Mouse (Mus musculus) hindbrain, embryonic 14.5 days (tissue): Measurements from ENCODE around the gene Vps52. TPM values are rescaled to one million over a fixed set of nuclear protein-coding genes. Genes with fewer than 3 reads are reported as not detected.

Source experiments
- ATAC-seq: fragments of 200-750 bp; cut with Nextera tagmentation; 2 replicates; pipeline ENCODE4 v1.8.0; 2017; ENCODE audit warnings: moderate number of reproducible peaks, mild to moderate bottlenecking, moderate TSS enrichment, moderate library complexity; ENCODE audit not compliant: low FRiP score
- DNase-seq: peaks from one replicate; pipeline ENCODE4 v3.0.0-alpha.2; 2015; ENCODE audit warnings: low spot score
- H3K27ac ChIP-seq: fragments of 300-500 bp; sonication (generic); 2 replicates; pipeline ENCODE4 v1.5.1; 2014; ENCODE audit warnings: mild to moderate bottlenecking, moderate library complexity
- H3K27me3 ChIP-seq: fragments of 300-500 bp; sonication (generic); 2 replicates; pipeline ENCODE4 v1.6.1; 2014; ENCODE audit warnings: mild to moderate bottlenecking, low read length, mixed read lengths; ENCODE audit not compliant: control insufficient read depth, insufficient read depth
- H3K36me3 ChIP-seq: fragments of 300-500 bp; sonication (generic); replicated peaks from 2 replicates; pipeline ENCODE4 v1.6.1; 2014; ENCODE audit not compliant: control insufficient read depth, insufficient read depth
- H3K4me1 ChIP-seq: fragments of 300-500 bp; sonication (generic); replicated peaks from 2 replicates; pipeline ENCODE4 v1.6.1; 2014; ENCODE audit warnings: antibody characterized with exemption, low read length, mixed read lengths; ENCODE audit not compliant: control insufficient read depth, insufficient read depth
- H3K4me2 ChIP-seq: fragments of 300-500 bp; sonication (generic); replicated peaks from 2 replicates; pipeline ENCODE4 v1.6.1; 2014; ENCODE audit warnings: mild to moderate bottlenecking, moderate library complexity
- H3K4me3 ChIP-seq: fragments of 300-500 bp; sonication (generic); replicated peaks from 2 replicates; pipeline ENCODE4 v1.5.1; 2014; ENCODE audit warnings: mild to moderate bottlenecking, low read length
- H3K9ac ChIP-seq: fragments of 300-500 bp; sonication (generic); 2 replicates; pipeline ENCODE4 v1.6.1; 2014
- H3K9me3 ChIP-seq: fragments of 300-500 bp; sonication (generic); 2 replicates; pipeline ENCODE4 v1.6.1; 2016; ENCODE audit warnings: low read length; ENCODE audit not compliant: control insufficient read depth
- WGBS: fragments of 180-500 bp; shearing (Covaris S2); extraction: QIAGEN DNeasy Blood & Tissue Kit; methylation state at CpG from one replicate; pipeline ENCODE4 v1.1.7; 2014; 5-methylcytosine and 5-hydroxymethylcytosine counted together
- polyA plus RNA-seq: library from polyadenylated mRNA; unstranded; fragments of >200 nt; fragmentation: Nextera tagmentation; extraction: Ambion mirVana; gene quantifications from 2 replicates; pipeline ENCODE4 v1.2.1, GENCODE M21; 2014

Vps52 gene
- polyA plus RNA-seq, 1 experiment from 2014 or later, result 56.0 TPM

GRCm38 (mm10) chr17:33929371-33930279, 26.0 kb upstream of the Vps52 start, which contains the start of gene Rgl2:
Gene Rgl2 (plus strand): TSS chr17:33929543.
- Histone ChIP-seq H3K36me3 (peaks cover 33% of the 10 kb centered on the region), H3K4me1 (peaks cover 20% of the 10 kb centered on the region), H3K4me2 (peak within 1 kb of the TSS; percentile 98), H3K9me3 (no peaks in the 10 kb centered on the region), H3K27me3 (no peaks in the 10 kb centered on the region), H3K4me3 (peak within 1 kb of the TSS; percentile 73), H3K27ac (peak within 1 kb of the TSS; percentile 97), H3K9ac (peak within 1 kb of the TSS; percentile 88)
- DNase-seq (peak; percentile 96), ATAC-seq (peak; percentile 87)
- under 1% methylated on average over 70 of the region's 80 CpGs for WGBS

- peak overlapping the region; percentile 97 for H3K27ac ChIP-seq
- peak overlapping the region; percentile 73 for H3K4me3 ChIP-seq
- H3K36me3 ChIP-seq, result peaks cover 39% of the 10 kb centered on the region
- H3K9ac ChIP-seq, result peak overlapping the region; percentile 88
- ATAC-seq, result no peak
- peak overlapping the region; percentile 98 for H3K4me2 ChIP-seq
- under 1% methylated on average over 43 of the region's 45 CpGs for WGBS
- H3K9me3 ChIP-seq, result no peaks in the 10 kb centered on the region
- no peaks in the 10 kb centered on the region for H3K27me3 ChIP-seq
- peaks cover 20% of the 10 kb centered on the region for H3K4me1 ChIP-seq
- no peak for DNase-seq
Observed at GRCm38 (mm10) chr17:33930280-33931158, 25.1 kb upstream of the Vps52 start.

DNA sequence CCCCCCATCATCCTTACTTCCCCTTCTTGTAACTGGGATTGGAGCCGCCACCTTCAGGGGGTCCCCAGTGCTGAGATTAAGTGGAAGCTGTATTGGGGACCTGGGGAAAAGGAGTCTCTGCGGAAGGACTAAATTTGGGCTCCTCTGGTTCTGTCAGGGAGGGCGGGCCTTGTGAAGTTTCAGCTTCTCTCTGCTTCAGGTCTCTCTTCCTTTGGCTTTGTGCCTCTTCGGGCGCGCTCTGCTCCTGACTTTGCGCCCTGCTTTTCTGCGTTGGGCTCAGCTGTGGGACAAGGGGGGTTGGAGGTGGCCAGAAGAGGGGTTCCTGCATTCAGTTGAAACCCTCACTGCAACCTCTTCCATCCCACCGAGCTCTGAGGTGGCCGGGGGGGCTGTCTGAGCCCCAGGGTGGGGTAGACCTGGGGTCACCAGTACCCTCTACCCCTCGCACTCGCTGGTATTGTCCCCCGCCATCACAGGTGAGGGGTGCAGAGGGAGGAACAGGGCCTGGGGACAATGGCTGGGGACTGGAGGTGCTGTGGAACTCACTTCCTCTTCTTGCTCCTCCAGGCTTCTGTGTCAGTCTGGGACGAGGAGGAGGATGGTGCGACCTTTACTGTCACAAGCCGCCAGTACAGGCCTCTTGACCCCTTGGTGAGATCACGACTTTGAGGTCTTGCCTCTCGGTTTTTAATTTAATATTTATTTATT, 24.3 kb upstream of the Vps52 start:
- no peak for DNase-seq
- Histone ChIP-seq H3K9ac (peak overlapping the region; percentile 88), H3K9me3 (no peaks in the 10 kb centered on the region), H3K27ac (no peak overlapping the region), H3K27me3 (no peaks in the 10 kb centered on the region), H3K4me2 (peak overlapping the region; percentile 98), H3K4me3 (peak overlapping the region; percentile 73), H3K4me1 (peaks cover 20% of the 10 kb centered on the region), H3K36me3 (peaks cover 45% of the 10 kb centered on the region)
- no peak for ATAC-seq
- WGBS, result 40% methylated on average over 18 of the region's 18 CpGs

DNA sequence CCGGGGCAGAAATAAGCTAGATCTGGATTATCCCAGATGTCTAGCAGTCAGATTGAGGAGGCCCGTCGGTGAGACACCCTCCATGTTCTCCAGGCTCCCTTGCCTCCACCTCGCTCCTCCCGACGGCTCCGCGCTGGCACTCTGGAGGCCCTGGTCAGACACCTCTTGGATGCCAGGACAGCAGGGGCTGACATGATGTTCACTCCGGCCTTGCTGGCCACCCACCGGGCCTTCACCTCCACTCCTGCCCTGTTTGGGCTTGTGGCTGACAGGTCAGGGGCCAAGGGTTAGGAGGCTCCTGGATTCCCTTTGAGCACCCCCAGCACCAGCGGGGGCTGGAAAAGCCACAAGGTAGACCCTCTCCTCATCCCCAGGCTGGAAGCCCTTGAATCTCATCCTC, 23.7 kb upstream of the Vps52 start:
- DNase-seq (no peak), ATAC-seq (no peak)
- 92% methylated on average over 11 of the region's 11 CpGs for WGBS
- H3K36me3 ChIP-seq, result peaks cover 50% of the 10 kb centered on the region
- H3K27ac ChIP-seq, result no peak overlapping the region
- H3K4me1 ChIP-seq, result peaks cover 20% of the 10 kb centered on the region
- H3K4me2 ChIP-seq, result no peak overlapping the region
- no peaks in the 10 kb centered on the region for H3K27me3 ChIP-seq
- H3K4me3 ChIP-seq, result no peak overlapping the region
- H3K9ac ChIP-seq, result no peak overlapping the region
- no peaks in the 10 kb centered on the region for H3K9me3 ChIP-seq

GRCm38 (mm10) chr17:33932448-33932847, 23.2 kb upstream of the Vps52 start:
- no peak overlapping the region for H3K27ac ChIP-seq
- ATAC-seq (no peak), DNase-seq (no peak)
- H3K4me2 ChIP-seq, result no peak overlapping the region
- WGBS, result 86% methylated on average over 14 of the region's 14 CpGs
- H3K9me3 ChIP-seq, result no peaks in the 10 kb centered on the region
- H3K36me3 ChIP-seq, result peaks cover 51% of the 10 kb centered on the region
- no peak overlapping the region for H3K9ac ChIP-seq
- H3K27me3 ChIP-seq, result no peaks in the 10 kb centered on the region
- no peak overlapping the region for H3K4me3 ChIP-seq
- peaks cover 20% of the 10 kb centered on the region for H3K4me1 ChIP-seq

DNA sequence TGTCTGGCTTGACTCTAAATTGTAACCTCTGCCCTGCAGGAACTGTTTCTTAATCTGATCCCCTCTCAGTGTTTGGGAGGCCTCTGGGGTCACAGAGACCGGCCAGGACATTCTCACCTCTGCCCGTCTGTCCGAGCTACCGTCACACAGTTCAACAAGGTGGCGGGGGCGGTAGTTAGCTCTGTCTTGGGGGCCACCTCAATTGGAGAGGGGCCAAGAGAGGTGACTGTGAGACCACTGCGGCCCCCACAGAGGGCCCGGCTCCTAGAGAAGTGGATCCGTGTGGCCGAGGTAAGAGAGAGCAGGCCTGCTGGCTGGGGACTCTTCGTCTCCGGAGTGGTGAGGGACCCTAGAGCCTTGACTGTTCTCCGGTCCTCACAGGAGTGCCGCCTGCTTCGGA, 22.6 kb upstream of the Vps52 start:
- Histone ChIP-seq H3K27me3 (no peaks in the 10 kb centered on the region), H3K4me3 (no peak overlapping the region), H3K9ac (no peak overlapping the region), H3K4me2 (no peak overlapping the region), H3K9me3 (no peaks in the 10 kb centered on the region), H3K4me1 (peaks cover 19% of the 10 kb centered on the region), H3K27ac (no peak overlapping the region), H3K36me3 (peaks cover 48% of the 10 kb centered on the region)
- WGBS, result 92% methylated on average over 15 of the region's 15 CpGs
- ATAC-seq (no peak), DNase-seq (no peak)

GRCm38 (mm10) chr17:33935422-33936055, 20.1 kb upstream of the Vps52 start:
- Histone ChIP-seq H3K27me3 (no peaks in the 10 kb centered on the region), H3K9me3 (no peaks in the 10 kb centered on the region), H3K27ac (no peak overlapping the region), H3K4me1 (peaks cover 18% of the 10 kb centered on the region), H3K4me3 (no peak overlapping the region), H3K4me2 (no peak overlapping the region), H3K36me3 (peaks cover 52% of the 10 kb centered on the region), H3K9ac (no peak overlapping the region)
- no peak for ATAC-seq
- 89% methylated on average over 21 of the region's 21 CpGs for WGBS
- no peak for DNase-seq

- Histone ChIP-seq H3K27ac (no peak overlapping the region), H3K4me2 (no peak overlapping the region), H3K9ac (no peak overlapping the region), H3K4me1 (peaks cover 16% of the 10 kb centered on the region), H3K36me3 (peaks cover 52% of the 10 kb centered on the region), H3K4me3 (no peak overlapping the region), H3K27me3 (no peaks in the 10 kb centered on the region), H3K9me3 (no peaks in the 10 kb centered on the region)
- DNase-seq, result no peak
- 85% methylated on average over 15 of the region's 15 CpGs for WGBS
- no peak for ATAC-seq
Observed at GRCm38 (mm10) chr17:33936993-33937392, 18.6 kb upstream of the Vps52 start.
